Mouse (Mus musculus) neural tube, embryonic 12.5 days (tissue): ENCODE results near the gene Dnah8. TPM values are rescaled to one million over a fixed set of nuclear protein-coding genes. Genes with fewer than 3 reads are reported as not detected.

ENCODE experiments used
- ATAC-seq: fragments of 200-750 bp; cut with Nextera tagmentation; 2 replicates; pipeline ENCODE4 v1.8.0; 2017; ENCODE audit warnings: low read depth, mild to moderate bottlenecking, moderate TSS enrichment, moderate library complexity; ENCODE audit not compliant: low FRiP score
- H3K27ac ChIP-seq: fragments of 300-500 bp; sonication (generic); 2 replicates; pipeline ENCODE4 v1.5.1; 2016
- H3K27me3 ChIP-seq: fragments of 300-500 bp; sonication (generic); replicated peaks from 2 replicates; pipeline ENCODE4 v1.6.1; 2016; ENCODE audit warnings: mild to moderate bottlenecking
- H3K36me3 ChIP-seq: fragments of 300-500 bp; sonication (generic); 2 replicates; pipeline ENCODE4 v1.6.1; 2016; ENCODE audit warnings: mild to moderate bottlenecking
- H3K4me1 ChIP-seq: fragments of 300-500 bp; sonication (generic); 2 replicates; pipeline ENCODE4 v1.6.1; 2016
- H3K4me2 ChIP-seq: fragments of 300-500 bp; sonication (generic); replicated peaks from 2 replicates; pipeline ENCODE4 v1.6.1; 2016; ENCODE audit warnings: mild to moderate bottlenecking
- H3K4me3 ChIP-seq: fragments of 300-500 bp; sonication (generic); 2 replicates; pipeline ENCODE4 v1.5.1; 2016
- H3K9ac ChIP-seq: fragments of 300-500 bp; sonication (generic); 2 replicates; pipeline ENCODE4 v1.6.1; 2016; ENCODE audit warnings: mild to moderate bottlenecking
- H3K9me3 ChIP-seq: fragments of 300-500 bp; sonication (generic); 2 replicates; pipeline ENCODE4 v1.6.1; 2016; ENCODE audit warnings: mild to moderate bottlenecking
- WGBS: fragments of 180-500 bp; shearing (Covaris S2); methylation state at CpG from one replicate; pipeline ENCODE4 v1.1.7; 2016; 5-methylcytosine and 5-hydroxymethylcytosine counted together
- polyA plus RNA-seq: library from polyadenylated mRNA; unstranded; fragments of >200 nt; fragmentation: Nextera tagmentation; extraction: Ambion mirVana; gene quantifications from 2 replicates; pipeline ENCODE4 v1.2.1, GENCODE M21; 2016

Gene Dnah8
- polyA plus RNA-seq, 1 experiment from 2014 or later = 0.84 TPM

GRCm38 (mm10) chr17:30818543-30818942 lies 194.4 kb downstream of the Dnah8 start:
- no peak overlapping the region for H3K9ac ChIP-seq
- no peaks in the 10 kb centered on the region for H3K36me3 ChIP-seq
- H3K27ac ChIP-seq = no peak overlapping the region
- H3K4me2 ChIP-seq = no peak overlapping the region
- ATAC-seq = no peak
- no peak overlapping the region for H3K4me3 ChIP-seq
- no peaks in the 10 kb centered on the region for H3K9me3 ChIP-seq
- no peaks in the 10 kb centered on the region for H3K4me1 ChIP-seq
- H3K27me3 ChIP-seq = no peaks in the 10 kb centered on the region
- 93% methylated on average over 5 of the region's 5 CpGs for WGBS

GRCm38 (mm10) chr17:30819134-30819533 lies 195.0 kb downstream of the Dnah8 start:
- Histone ChIP-seq H3K9me3 (no peaks in the 10 kb centered on the region), H3K9ac (no peak overlapping the region), H3K4me1 (no peaks in the 10 kb centered on the region), H3K36me3 (no peaks in the 10 kb centered on the region), H3K27me3 (no peaks in the 10 kb centered on the region), H3K27ac (no peak overlapping the region), H3K4me2 (no peak overlapping the region), H3K4me3 (no peak overlapping the region)
- WGBS = 92% methylated on average over 8 of the region's 8 CpGs
- no peak for ATAC-seq

GRCm38 (mm10) chr17:30821115-30821514 lies 197.0 kb downstream of the Dnah8 start:
- H3K27ac ChIP-seq = no peak overlapping the region
- H3K4me2 ChIP-seq = no peak overlapping the region
- no peaks in the 10 kb centered on the region for H3K9me3 ChIP-seq
- no peaks in the 10 kb centered on the region for H3K4me1 ChIP-seq
- 83% methylated on average over 6 of the region's 6 CpGs for WGBS
- H3K27me3 ChIP-seq = no peaks in the 10 kb centered on the region
- no peak for ATAC-seq
- H3K36me3 ChIP-seq = no peaks in the 10 kb centered on the region
- no peak overlapping the region for H3K9ac ChIP-seq
- no peak overlapping the region for H3K4me3 ChIP-seq

DNA sequence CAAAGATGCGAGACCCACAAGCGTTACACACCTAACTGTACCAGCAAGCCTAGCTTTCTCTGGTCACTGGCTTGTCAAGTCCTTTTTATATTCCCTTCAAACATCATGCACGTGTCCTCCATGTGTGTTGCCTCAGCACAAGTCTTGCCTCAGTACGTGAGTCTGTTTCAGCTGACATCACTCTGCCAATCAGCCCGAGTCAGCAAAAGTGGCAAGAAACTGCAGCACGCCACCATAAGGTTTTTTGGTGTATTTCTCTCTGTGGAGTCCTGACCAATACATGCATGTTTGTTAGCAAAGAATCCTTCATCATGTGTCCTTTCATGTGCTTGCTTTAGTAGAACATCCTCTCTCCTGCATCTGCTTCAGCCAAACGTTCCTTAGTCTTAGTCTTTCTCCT lies 200.3 kb downstream of the Dnah8 start:
- H3K4me3 ChIP-seq = no peak overlapping the region
- no peak overlapping the region for H3K27ac ChIP-seq
- WGBS = 93% methylated on average over 7 of the region's 7 CpGs
- H3K4me1 ChIP-seq = no peaks in the 10 kb centered on the region
- H3K27me3 ChIP-seq = no peaks in the 10 kb centered on the region
- no peaks in the 10 kb centered on the region for H3K36me3 ChIP-seq
- no peak overlapping the region for H3K4me2 ChIP-seq
- no peak for ATAC-seq
- no peak overlapping the region for H3K9ac ChIP-seq
- no peaks in the 10 kb centered on the region for H3K9me3 ChIP-seq

DNA sequence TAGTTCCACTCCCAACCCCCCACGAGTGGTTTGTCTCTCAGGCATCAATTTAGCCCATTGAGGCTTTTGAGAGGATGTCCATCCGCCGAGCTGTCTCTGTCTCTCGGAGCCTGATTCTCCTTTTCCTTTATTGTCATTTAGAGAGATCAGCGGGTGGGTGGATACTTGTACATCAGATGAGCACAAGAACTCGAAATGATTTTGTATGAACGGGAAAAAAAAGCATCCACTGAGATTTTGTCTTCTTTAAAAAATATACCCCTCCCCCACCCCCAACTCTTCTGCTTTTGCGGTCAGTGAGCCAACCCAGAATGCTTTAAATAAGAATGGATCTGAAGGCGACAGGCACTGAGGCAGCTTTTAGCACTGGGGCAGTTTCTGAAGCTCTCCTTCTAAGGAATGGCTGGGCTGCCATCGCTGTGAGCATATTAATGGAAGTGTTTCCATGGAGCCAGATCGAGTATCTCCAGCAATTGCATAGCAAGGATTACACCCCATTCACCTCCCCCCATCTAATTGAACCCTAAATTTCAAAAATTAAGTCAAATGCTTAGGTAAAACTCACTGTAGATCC lies 201.7 kb downstream of the Dnah8 start:
- Histone ChIP-seq H3K36me3 (no peaks in the 10 kb centered on the region), H3K4me3 (no peak overlapping the region), H3K4me2 (no peak overlapping the region; the same call in 1 of the 2 replicates), H3K27ac (no peak overlapping the region), H3K4me1 (no peaks in the 10 kb centered on the region), H3K9ac (no peak overlapping the region), H3K27me3 (no peaks in the 10 kb centered on the region), H3K9me3 (no peaks in the 10 kb centered on the region)
- 28% methylated on average over 11 of the region's 11 CpGs for WGBS
- ATAC-seq = no peak

DNA sequence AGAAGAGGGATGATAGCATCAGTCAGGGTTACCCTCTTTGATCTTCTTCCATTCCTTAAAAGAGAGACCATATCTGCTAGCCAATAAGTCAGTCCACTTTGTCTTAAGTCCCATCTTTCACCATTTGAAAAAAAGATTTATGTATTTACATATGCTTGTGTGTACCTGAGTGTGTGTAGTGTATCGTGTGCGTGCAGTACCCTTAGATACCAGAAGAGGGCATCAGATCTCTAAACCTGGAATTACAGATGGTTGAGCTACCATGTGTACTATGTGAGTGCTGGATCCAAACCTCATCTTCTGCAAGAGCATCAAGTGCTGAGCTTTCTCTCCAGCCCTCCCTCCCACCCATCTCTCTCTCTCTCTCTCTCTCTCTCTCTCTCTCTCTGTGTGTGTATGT lies 207.0 kb downstream of the Dnah8 start:
- Histone ChIP-seq H3K9ac (no peak overlapping the region), H3K9me3 (no peaks in the 10 kb centered on the region; the same call in 1 of the 2 replicates)
- ATAC-seq = no peak

GRCm38 (mm10) chr17:30835419-30835818 lies 211.3 kb downstream of the Dnah8 start:
- Histone ChIP-seq H3K4me1 (no peaks in the 10 kb centered on the region), H3K27me3 (no peaks in the 10 kb centered on the region), H3K4me2 (no peak overlapping the region), H3K9ac (no peak overlapping the region), H3K36me3 (no peaks in the 10 kb centered on the region), H3K27ac (no peak overlapping the region), H3K4me3 (no peak overlapping the region), H3K9me3 (no peaks in the 10 kb centered on the region; the same call in 1 of the 2 replicates)
- ATAC-seq = no peak
- WGBS = 91% methylated on average over 4 of the region's 4 CpGs

More for the DNA sequence above, 207.0 kb downstream of the Dnah8 start:
- Histone ChIP-seq H3K36me3 (no peaks in the 10 kb centered on the region), H3K27me3 (no peaks in the 10 kb centered on the region), H3K4me1 (no peaks in the 10 kb centered on the region), H3K27ac (no peak overlapping the region), H3K4me3 (no peak overlapping the region), H3K4me2 (no peak overlapping the region)
- WGBS = 92% methylated on average over 2 of the region's 2 CpGs

- WGBS = 100% methylated on average over 1 of the region's 1 CpGs
- H3K9ac ChIP-seq = no peak overlapping the region
- no peak for ATAC-seq
- no peak overlapping the region for H3K4me3 ChIP-seq
- no peaks in the 10 kb centered on the region for H3K27me3 ChIP-seq
- no peaks in the 10 kb centered on the region for H3K36me3 ChIP-seq
- no peaks in the 10 kb centered on the region for H3K9me3 ChIP-seq
- no peak overlapping the region for H3K4me2 ChIP-seq
- H3K27ac ChIP-seq = no peak overlapping the region
- H3K4me1 ChIP-seq = no peaks in the 10 kb centered on the region
Measured at GRCm38 (mm10) chr17:30837031-30837430, 212.9 kb downstream of the Dnah8 start.

- H3K4me3 ChIP-seq = no peak overlapping the region
- no peak overlapping the region for H3K4me2 ChIP-seq
- H3K9me3 ChIP-seq = no peaks in the 10 kb centered on the region
- H3K27ac ChIP-seq = no peak overlapping the region
- no peaks in the 10 kb centered on the region for H3K36me3 ChIP-seq
- WGBS = 82% methylated on average over 9 of the region's 9 CpGs
- H3K4me1 ChIP-seq = no peaks in the 10 kb centered on the region
- H3K27me3 ChIP-seq = no peaks in the 10 kb centered on the region
- no peak overlapping the region for H3K9ac ChIP-seq
- ATAC-seq = no peak
Measured at GRCm38 (mm10) chr17:30840046-30840445, 215.9 kb downstream of the Dnah8 start.

DNA sequence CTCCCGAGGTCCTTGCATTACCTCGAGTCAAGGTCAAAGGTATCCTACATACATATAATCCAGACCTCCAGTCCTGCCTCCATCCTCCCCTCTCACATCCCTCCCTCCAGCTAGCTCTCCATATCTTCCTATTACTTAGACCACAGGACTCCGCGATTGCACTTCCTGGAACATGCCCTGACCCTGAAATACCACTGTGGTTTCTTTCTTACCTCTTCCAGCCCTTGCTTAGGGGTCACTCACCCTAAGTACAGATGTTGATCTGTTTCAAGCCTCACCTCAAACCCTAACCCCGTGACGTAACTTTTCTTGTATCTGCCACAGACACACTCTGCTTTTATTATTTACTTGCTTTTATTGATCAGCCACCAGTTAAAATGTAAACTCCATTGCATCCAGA lies 218.2 kb downstream of the Dnah8 start:
- Histone ChIP-seq H3K27ac (no peak overlapping the region), H3K4me2 (no peak overlapping the region), H3K9ac (no peak overlapping the region), H3K4me3 (no peak overlapping the region), H3K27me3 (no peaks in the 10 kb centered on the region), H3K4me1 (no peaks in the 10 kb centered on the region), H3K36me3 (no peaks in the 10 kb centered on the region), H3K9me3 (no peaks in the 10 kb centered on the region)
- WGBS = 81% methylated on average over 6 of the region's 6 CpGs
- ATAC-seq = no peak

- no peak overlapping the region for H3K27ac ChIP-seq
- H3K27me3 ChIP-seq = no peaks in the 10 kb centered on the region
- no peak overlapping the region for H3K9ac ChIP-seq
- H3K4me2 ChIP-seq = no peak overlapping the region
- H3K4me1 ChIP-seq = no peaks in the 10 kb centered on the region
- no peak for ATAC-seq
- no peaks in the 10 kb centered on the region for H3K36me3 ChIP-seq
- 54% methylated on average over 9 of the region's 9 CpGs for WGBS
- H3K4me3 ChIP-seq = no peak overlapping the region
- no peaks in the 10 kb centered on the region for H3K9me3 ChIP-seq
Measured at GRCm38 (mm10) chr17:30844321-30844791, 220.2 kb downstream of the Dnah8 start.

- ATAC-seq = no peak
Measured at GRCm38 (mm10) chr17:30847498-30847897, 223.3 kb downstream of the Dnah8 start.

DNA sequence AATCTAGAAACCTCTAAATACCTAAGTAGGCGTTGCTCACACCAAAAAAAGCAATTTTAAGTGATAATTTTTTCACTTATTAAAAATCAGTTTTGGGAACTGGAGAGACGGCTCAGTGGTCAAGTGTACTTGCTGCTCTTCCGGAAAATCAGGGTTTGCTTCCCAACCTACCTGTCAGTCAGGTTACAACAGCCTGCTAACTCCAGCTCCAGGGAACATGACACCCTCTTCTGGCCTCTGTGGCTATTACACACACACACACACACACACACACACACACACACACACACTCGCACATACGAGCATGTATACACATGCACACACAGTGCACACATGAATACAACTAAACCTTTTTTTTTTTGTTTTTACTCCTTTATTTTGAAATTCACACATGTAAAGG lies 223.9 kb downstream of the Dnah8 start:
- WGBS = 95% methylated on average over 5 of the region's 5 CpGs
- H3K9me3 ChIP-seq = no peaks in the 10 kb centered on the region
- no peaks in the 10 kb centered on the region for H3K27me3 ChIP-seq
- H3K9ac ChIP-seq = no peak overlapping the region
- ATAC-seq = no peak
- no peak overlapping the region for H3K27ac ChIP-seq
- H3K4me1 ChIP-seq = no peaks in the 10 kb centered on the region
- no peak overlapping the region for H3K4me3 ChIP-seq
- H3K4me2 ChIP-seq = no peak overlapping the region
- H3K36me3 ChIP-seq = no peaks in the 10 kb centered on the region

More at GRCm38 (mm10) chr17:30847498-30847897, 223.3 kb downstream of the Dnah8 start:
- Histone ChIP-seq H3K36me3 (no peaks in the 10 kb centered on the region), H3K9ac (no peak overlapping the region), H3K4me3 (no peak overlapping the region), H3K4me1 (no peaks in the 10 kb centered on the region), H3K9me3 (no peaks in the 10 kb centered on the region), H3K27ac (no peak overlapping the region), H3K27me3 (no peaks in the 10 kb centered on the region), H3K4me2 (no peak overlapping the region)
- WGBS = 90% methylated on average over 7 of the region's 7 CpGs
